Mouse (Mus musculus) large intestine, adult 2 months (tissue): ENCODE results near the gene Crebrf. TPM values are rescaled to one million over a fixed set of nuclear protein-coding genes. Genes with fewer than 3 reads are reported as not detected.
A peak's percentile ranks its signal among the peaks of the same experiment; 100 is the strongest.

Experiments
- DNase-seq: peaks from one replicate; pipeline ENCODE4 v3.0.0-alpha.2; 2012; ENCODE audit warnings: low read depth, low spot score
- WGBS: fragments of 180-500 bp; shearing (Covaris S2); methylation state at CpG from one replicate; pipeline ENCODE4 v1.1.7; 2018; 5-methylcytosine and 5-hydroxymethylcytosine counted together
- polyA plus RNA-seq: library from polyadenylated mRNA; depleted of rRNA; stranded (reverse); fragments of >200 nt; gene quantifications from 2 replicates; pipeline ENCODE4 v1.2.3, GENCODE M21; 2012

The Crebrf gene
- polyA plus RNA-seq, 1 experiment, result 2.7 TPM

GRCm38 (mm10) chr17:26767100-26767753 lies 51.8 kb downstream of the Crebrf start:
- DNase-seq, result no peak
- WGBS, result 89% methylated on average over 5 of the region's 5 CpGs

- DNase-seq, result no peak
- 95% methylated on average over 2 of the region's 2 CpGs for WGBS
Observed at GRCm38 (mm10) chr17:26767754-26768124, 52.3 kb downstream of the Crebrf start.

GRCm38 (mm10) chr17:26776211-26776610 lies 60.8 kb downstream of the Crebrf start:
- 37% methylated on average over 10 of the region's 10 CpGs for WGBS
- no peak for DNase-seq

- no peak for DNase-seq
- 88% methylated on average over 4 of the region's 4 CpGs for WGBS
Observed at GRCm38 (mm10) chr17:26778001-26778400, 62.6 kb downstream of the Crebrf start.

GRCm38 (mm10) chr17:26778430-26779100 lies 63.1 kb downstream of the Crebrf start:
- WGBS, result 93% methylated on average over 3 of the region's 3 CpGs
- DNase-seq, result no peak

GRCm38 (mm10) chr17:26779471-26779870 lies 64.0 kb downstream of the Crebrf start:
- 41% methylated on average over 2 of the region's 2 CpGs for WGBS
- DNase-seq, result no peak

GRCm38 (mm10) chr17:26780750-26781571 lies 65.5 kb downstream of the Crebrf start, which contains the start of gene Bnip1:
Gene Bnip1 (plus strand): TSS chr17:26781066.
- peak; percentile 37 for DNase-seq
- 1% methylated on average over 42 of the region's 42 CpGs for WGBS

GRCm38 (mm10) chr17:26781610-26782043 lies 66.2 kb downstream of the Crebrf start:
- 5% methylated on average over 5 of the region's 5 CpGs for WGBS
- peak; percentile 67 for DNase-seq

GRCm38 (mm10) chr17:26784525-26784924 lies 69.1 kb downstream of the Crebrf start:
- no peak for DNase-seq
- 94% methylated on average over 8 of the region's 8 CpGs for WGBS

- no peak for DNase-seq
Observed at GRCm38 (mm10) chr17:26786586-26786985, 71.1 kb downstream of the Crebrf start.

GRCm38 (mm10) chr17:26788986-26789385 lies 73.5 kb downstream of the Crebrf start:
- DNase-seq, result no peak
- 94% methylated on average over 8 of the region's 8 CpGs for WGBS

More at GRCm38 (mm10) chr17:26786586-26786985, 71.1 kb downstream of the Crebrf start:
- WGBS, result 83% methylated on average over 7 of the region's 7 CpGs

GRCm38 (mm10) chr17:26789460-26790268 lies 74.2 kb downstream of the Crebrf start:
- 90% methylated on average over 8 of the region's 8 CpGs for WGBS
- no peak for DNase-seq

- whole genome bisulfite sequencing, result 90% methylated on average over 11 of the region's 11 CpGs
- no peak for DNase-seq
Observed at GRCm38 (mm10) chr17:26790269-26791214, 75.1 kb downstream of the Crebrf start.

- DNase-seq, result no peak
Observed at GRCm38 (mm10) chr17:26791580-26791979, 76.1 kb downstream of the Crebrf start.

GRCm38 (mm10) chr17:26792096-26792495 lies 76.6 kb downstream of the Crebrf start:
- DNase-seq, result no peak
- 89% methylated on average over 15 of the region's 15 CpGs for WGBS

More at GRCm38 (mm10) chr17:26791580-26791979, 76.1 kb downstream of the Crebrf start:
- 81% methylated on average over 7 of the region's 7 CpGs for WGBS

GRCm38 (mm10) chr17:26793068-26793765 lies 77.8 kb downstream of the Crebrf start:
- peak; percentile 51 for DNase-seq
- 69% methylated on average over 5 of the region's 5 CpGs for WGBS

- WGBS, result 18% methylated on average over 3 of the region's 3 CpGs
- DNase-seq, result no peak
Observed at GRCm38 (mm10) chr17:26794744-26795143, 79.3 kb downstream of the Crebrf start.

- DNase-seq, result no peak
- WGBS, result 74% methylated on average over 7 of the region's 7 CpGs
Observed at GRCm38 (mm10) chr17:26795386-26795785, 79.9 kb downstream of the Crebrf start.
